Mouse (Mus musculus) ES-Bruce4 (cell line): ENCODE data around the gene Itgb7. TPM values are rescaled to one million over a fixed set of nuclear protein-coding genes. Genes with fewer than 3 reads are reported as not detected.

Experiments used
- H3K27ac ChIP-seq: 2 replicates; pipeline ENCODE4 v1.5.1; 2012; ENCODE audit warnings: low read length, inconsistent platforms; ENCODE audit not compliant: insufficient read depth
- H3K27me3 ChIP-seq: 2 replicates; pipeline ENCODE4 v1.6.1; 2012; ENCODE audit warnings: mild to moderate bottlenecking, low read length, inconsistent platforms; ENCODE audit not compliant: control insufficient read depth, poor library complexity, insufficient read depth, severe bottlenecking
- H3K36me3 ChIP-seq: 2 replicates; pipeline ENCODE4 v1.6.1; 2012; ENCODE audit warnings: inconsistent platforms, mild to moderate bottlenecking, low read length, moderate library complexity; ENCODE audit not compliant: control insufficient read depth, poor library complexity, insufficient read depth, severe bottlenecking
- H3K4me1 ChIP-seq: one replicate; pipeline ENCODE4 v1.8.1; 2011; ENCODE audit warnings: low read length; ENCODE audit not compliant: control insufficient read depth, insufficient read depth
- H3K4me3 ChIP-seq: 2 replicates; pipeline ENCODE4 v1.5.1; 2011; ENCODE audit warnings: low read depth, mild to moderate bottlenecking, low read length
- H3K9ac ChIP-seq: 2 replicates; pipeline ENCODE4 v1.6.1; 2012; ENCODE audit warnings: low read depth, mild to moderate bottlenecking, inconsistent platforms; ENCODE audit not compliant: poor library complexity, severe bottlenecking
- H3K9me3 ChIP-seq: replicated peaks from 2 replicates; pipeline ENCODE4 v1.6.1; 2012; ENCODE audit warnings: mild to moderate bottlenecking, low read length, inconsistent platforms; ENCODE audit not compliant: control insufficient read depth, poor library complexity, insufficient read depth, severe bottlenecking
- CTCF ChIP-seq: IDR thresholded peaks from one replicate; pipeline ENCODE4 v1.8.1; 2011; ENCODE audit warnings: low read depth, low read length
- EP300 ChIP-seq: IDR thresholded peaks from 2 replicates; pipeline ENCODE4 v1.6.1; 2011; ENCODE audit warnings: low read depth, low read length; ENCODE audit not compliant: insufficient read depth
- POLR2A ChIP-seq: IDR thresholded peaks from one replicate; pipeline ENCODE4 v1.8.1; 2011; ENCODE audit warnings: low read length; ENCODE audit not compliant: insufficient read depth
- polyA plus RNA-seq: library from polyadenylated mRNA; stranded (reverse); fragments of >200 nt; gene quantifications from 2 replicates; pipeline ENCODE4 v1.2.4, GENCODE M21; 2011; ENCODE audit warnings: low read depth; ENCODE audit not compliant: missing spikeins, insufficient read depth, insufficient read length

Gene Itgb7
- 3.1 and 9.7 TPM in 2 replicates for polyA plus RNA-seq

DNA sequence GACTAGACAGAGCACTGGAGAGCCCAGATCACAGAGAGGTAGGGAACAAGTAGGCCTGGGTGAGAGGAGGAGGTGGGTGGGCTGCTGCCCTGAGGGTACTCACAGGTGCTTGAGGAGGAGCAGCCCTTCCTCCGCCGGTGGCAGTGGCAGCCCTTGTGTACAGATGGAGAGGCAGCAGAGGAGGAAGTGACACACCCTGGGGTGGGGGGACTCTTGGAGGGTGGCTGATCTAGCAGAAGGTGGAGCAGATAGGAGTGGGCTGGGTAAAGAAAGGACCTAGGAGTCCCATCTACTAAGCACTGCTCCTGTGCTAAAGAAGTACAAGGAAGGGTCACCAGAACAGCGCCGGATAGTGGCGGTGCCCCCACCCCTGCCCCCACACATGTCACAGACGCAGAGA, at the start of gene Itgb7:
Gene Itgb7, minus strand, starts transcription at position 197 of the 400 bp plus-strand sequence.
- peak within 1 kb of the TSS; percentile 44; the same call in 1 of the 2 replicates for H3K27ac ChIP-seq

DNA sequence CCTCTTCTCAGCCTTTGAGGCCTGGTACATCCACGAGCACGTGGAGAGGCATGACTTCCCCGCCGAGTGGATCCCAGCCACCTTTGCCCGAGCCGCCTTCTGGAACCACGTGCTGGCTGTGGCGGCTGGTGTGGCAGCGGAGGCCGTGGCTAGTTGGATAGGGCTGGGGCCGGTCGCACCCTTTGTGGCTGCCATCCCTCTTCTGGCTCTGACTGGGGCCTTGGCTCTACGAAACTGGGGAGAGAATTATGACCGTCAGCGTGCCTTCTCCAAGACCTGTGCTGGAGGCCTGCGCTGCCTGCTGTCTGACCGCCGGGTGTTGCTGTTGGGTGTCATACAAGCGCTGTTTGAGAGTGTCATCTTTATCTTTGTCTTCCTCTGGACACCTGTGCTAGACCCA, 48.9 kb upstream of the Itgb7 start:
- TF ChIP-seq CTCF (no peak), POLR2A (no peak), EP300 (no peak)
- Histone ChIP-seq H3K4me3 (peak overlapping the region; percentile 97), H3K36me3 (peaks cover 18% of the 10 kb centered on the region), H3K4me1 (no peaks in the 10 kb centered on the region), H3K27ac (no peak overlapping the region), H3K9me3 (no peaks in the 10 kb centered on the region), H3K9ac (peak overlapping the region; percentile 81), H3K27me3 (no peaks in the 10 kb centered on the region)

More for the DNA sequence above, at the start of gene Itgb7:
- Histone ChIP-seq H3K4me3 (peak within 1 kb of the TSS; percentile 5), H3K27me3 (no peaks in the 10 kb centered on the region), H3K9me3 (no peaks in the 10 kb centered on the region), H3K36me3 (no peaks in the 10 kb centered on the region), H3K4me1 (peaks cover 11% of the 10 kb centered on the region), H3K9ac (0 out of 2 replicates have a peak within 1 kb of the TSS, but pooled peaks have one; percentile 3)
- TF ChIP-seq POLR2A, result no peak
- TF ChIP-seq EP300, result peak; percentile 96
- no peak for TF ChIP-seq CTCF

DNA sequence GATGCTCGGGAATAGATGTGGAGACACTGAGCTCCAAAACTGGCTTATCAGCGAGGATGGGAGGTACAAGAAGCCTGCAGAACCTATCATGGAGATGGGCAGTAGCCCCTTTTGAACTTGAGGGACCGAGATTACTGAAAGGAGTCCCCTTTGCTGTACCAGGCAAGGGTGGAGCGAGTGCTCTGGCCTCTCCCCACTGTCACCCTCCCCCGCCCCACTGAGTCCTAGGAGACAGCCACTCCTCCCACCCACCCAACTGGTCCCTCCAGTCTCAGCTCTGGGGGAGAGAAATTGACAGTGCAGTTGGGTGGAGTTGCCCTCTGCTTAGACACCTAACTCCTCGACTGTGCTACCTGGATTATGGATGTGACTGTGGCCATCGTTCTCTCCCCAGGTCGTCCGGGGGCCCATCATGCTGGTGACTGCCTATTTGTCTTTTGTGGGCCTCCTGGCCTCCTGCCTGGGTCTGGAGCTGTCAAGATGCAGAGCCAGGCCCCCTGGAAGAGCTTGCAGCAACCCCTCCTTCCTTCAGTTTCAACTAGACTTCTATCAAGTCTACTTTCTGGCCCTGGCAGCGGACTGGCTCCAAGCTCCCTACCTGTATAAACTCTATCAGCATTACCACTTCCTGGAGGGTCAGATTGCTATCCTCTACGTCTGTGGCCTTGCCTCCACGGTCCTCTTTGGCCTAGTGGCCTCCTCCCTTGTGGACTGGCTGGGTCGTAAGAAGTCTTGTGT, 48.2 kb upstream of the Itgb7 start:
- TF ChIP-seq CTCF (no peak), POLR2A (no peak), EP300 (no peak)
- Histone ChIP-seq H3K27me3 (no peaks in the 10 kb centered on the region), H3K9me3 (no peaks in the 10 kb centered on the region), H3K4me1 (no peaks in the 10 kb centered on the region), H3K9ac (peak overlapping the region; percentile 81), H3K36me3 (peaks cover 18% of the 10 kb centered on the region), H3K27ac (peak overlapping the region; percentile 37), H3K4me3 (peak overlapping the region; percentile 97)

- Histone ChIP-seq H3K36me3 (peaks cover 18% of the 10 kb centered on the region), H3K4me1 (no peaks in the 10 kb centered on the region), H3K27me3 (no peaks in the 10 kb centered on the region), H3K27ac (peak within 1 kb of the TSS; percentile 71), H3K4me3 (peak within 1 kb of the TSS; percentile 98), H3K9me3 (no peaks in the 10 kb centered on the region), H3K9ac (peak within 1 kb of the TSS; percentile 81)
- 0 out of 2 replicates have a peak, but pooled peaks have one; percentile 44 for TF ChIP-seq EP300
- peak; percentile 56 for TF ChIP-seq POLR2A
- peak; percentile 22 for TF ChIP-seq CTCF
These were observed 47.5 kb upstream of the Itgb7 start, which contains the start of gene Mfsd5 for GRCm38 (mm10) chr15:102279092-102279782. Gene Mfsd5, plus strand, starts transcription at chr15:102279454.

- no peak for TF ChIP-seq EP300
- no peak for TF ChIP-seq CTCF
- no peak for TF ChIP-seq POLR2A
- peak overlapping the region; percentile 81 for H3K9ac ChIP-seq
- H3K27ac ChIP-seq, result peak overlapping the region; percentile 71
- no peaks in the 10 kb centered on the region for H3K4me1 ChIP-seq
- peak overlapping the region; percentile 98 for H3K4me3 ChIP-seq
- peaks cover 18% of the 10 kb centered on the region for H3K36me3 ChIP-seq
- H3K27me3 ChIP-seq, result no peaks in the 10 kb centered on the region
- no peaks in the 10 kb centered on the region for H3K9me3 ChIP-seq
These were observed 47.0 kb upstream of the Itgb7 start for GRCm38 (mm10) chr15:102278726-102279091.
